Mouse (Mus musculus) kidney, adult 2 months (tissue): Measurements from ENCODE around the gene Midn.

Experiments used
- CTCF ChIP-seq: fragments of 200-500 bp; conservative IDR thresholded peaks from 2 replicates; pipeline ENCODE4 v1.5.1; 2011; ENCODE audit warnings: low read depth, mild to moderate bottlenecking, control low read depth, low read length, moderate library complexity, mixed read lengths; ENCODE audit not compliant: insufficient read depth, insufficient read length
- POLR2A ChIP-seq: fragments of 200-500 bp; IDR thresholded peaks from one replicate; pipeline ENCODE4 v1.6.1; 2011; ENCODE audit warnings: low read depth, low read length, control low read depth

DNA sequence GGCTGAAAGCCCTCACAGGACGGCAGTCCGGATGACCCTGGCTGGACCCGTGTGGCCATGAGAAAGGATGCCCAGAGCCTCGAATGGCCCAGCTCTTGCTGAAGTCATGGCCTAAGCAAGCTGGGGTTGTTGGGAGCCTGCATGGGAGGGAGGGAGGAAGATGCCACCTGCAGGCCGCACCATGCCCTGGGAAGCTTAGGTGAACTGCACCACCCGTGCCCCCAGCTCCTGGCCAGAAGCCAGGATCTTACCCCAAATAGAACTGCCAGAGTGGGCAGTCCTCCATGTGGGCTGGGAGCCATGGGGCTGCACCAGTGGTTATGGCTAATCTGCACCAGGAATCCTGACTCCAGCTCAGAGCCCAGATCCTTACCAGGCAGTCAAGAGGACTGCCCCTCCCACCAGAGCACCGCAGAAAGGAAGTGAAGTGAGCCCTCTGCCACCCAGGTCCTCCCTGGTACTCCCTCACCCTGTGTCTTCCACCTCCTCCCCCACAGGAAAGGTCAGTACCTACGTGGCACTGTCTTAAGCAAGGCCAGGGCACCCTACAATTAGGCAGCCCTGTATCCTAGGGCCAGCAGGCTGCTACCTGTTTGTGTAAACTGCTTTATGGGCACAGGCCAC is 14.7 kb upstream of the Midn start:
- TF ChIP-seq CTCF (no peak), POLR2A (no peak)
